Mouse (Mus musculus) monocyte, adult 2 months (primary cell): Measurements from ENCODE around the gene Scd1.

ENCODE experiments used
- DNase-seq, 2 experiments: peaks; one replicate each; pipeline ENCODE4 v3.0.0; 2022; ENCODE audit warnings: low spot score in 2 of 2, low read depth in 1 of 2

Scd1 gene

DNA sequence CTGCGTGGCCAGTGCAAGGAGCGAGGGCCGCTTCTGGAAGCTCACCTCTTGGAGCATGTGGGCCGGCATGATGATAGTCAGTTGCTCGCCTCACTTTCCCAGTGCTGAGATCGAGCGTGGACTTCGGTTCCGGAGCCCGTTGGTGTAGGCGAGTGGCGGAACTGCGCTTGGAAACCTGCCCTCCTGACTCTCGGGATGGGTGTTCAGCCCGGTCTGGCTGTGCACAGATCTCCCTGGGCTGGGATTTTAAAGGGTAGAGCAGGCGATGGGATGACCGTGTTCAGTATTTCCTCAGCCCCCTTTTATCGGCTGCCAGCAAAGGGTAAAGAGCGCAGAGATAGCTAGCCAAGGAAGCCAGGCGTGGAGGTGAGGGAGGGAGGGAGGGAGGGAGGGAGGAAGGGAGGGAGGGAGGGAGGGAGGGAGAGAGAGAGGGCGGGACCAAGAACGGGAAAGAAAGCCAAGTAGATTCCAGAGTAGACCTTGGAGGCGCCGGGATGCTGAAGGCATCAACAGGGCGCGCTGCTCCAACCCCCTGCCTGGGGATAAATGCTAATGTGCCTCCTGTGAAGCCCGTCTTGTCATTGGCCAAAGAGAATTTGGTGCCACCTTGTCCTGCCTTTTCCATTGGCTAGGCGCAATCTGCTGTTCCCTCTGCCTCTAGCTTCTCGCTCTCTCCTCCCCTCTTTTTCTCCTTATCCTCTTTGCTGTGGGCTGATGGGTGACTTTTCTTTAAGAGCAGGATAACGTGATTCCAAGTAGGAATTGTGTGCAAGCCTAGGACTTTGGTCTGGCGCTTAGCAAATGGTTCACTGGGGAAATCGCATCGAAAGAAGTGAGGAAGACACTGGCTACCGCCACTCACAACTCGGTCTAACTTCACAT is at the start of gene Scd1:
Gene Scd1 (minus strand): TSS at position 539 of the 882 bp plus-strand sequence.
- no peak for DNase-seq

DNA sequence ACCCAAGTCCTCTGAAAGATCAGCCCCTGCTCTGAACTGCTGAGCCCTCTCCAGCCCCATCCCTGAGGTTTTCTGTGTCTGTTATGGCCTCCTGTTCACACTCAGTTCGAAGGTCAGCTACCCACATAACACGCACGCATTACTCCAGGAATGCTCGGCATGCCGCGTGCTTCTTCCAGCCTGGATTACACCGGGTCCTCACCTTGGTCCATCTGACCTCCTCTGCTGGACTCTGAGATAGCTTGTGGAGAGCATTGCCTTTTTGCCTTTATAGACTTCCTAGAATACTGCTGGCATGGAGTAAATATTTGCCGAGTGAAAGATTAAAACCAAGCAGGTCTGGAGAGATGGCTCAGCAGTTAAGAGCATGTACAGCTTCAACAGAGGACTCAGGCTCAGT is 47.7 kb upstream of the Scd1 start:
- no peak for DNase-seq

DNA sequence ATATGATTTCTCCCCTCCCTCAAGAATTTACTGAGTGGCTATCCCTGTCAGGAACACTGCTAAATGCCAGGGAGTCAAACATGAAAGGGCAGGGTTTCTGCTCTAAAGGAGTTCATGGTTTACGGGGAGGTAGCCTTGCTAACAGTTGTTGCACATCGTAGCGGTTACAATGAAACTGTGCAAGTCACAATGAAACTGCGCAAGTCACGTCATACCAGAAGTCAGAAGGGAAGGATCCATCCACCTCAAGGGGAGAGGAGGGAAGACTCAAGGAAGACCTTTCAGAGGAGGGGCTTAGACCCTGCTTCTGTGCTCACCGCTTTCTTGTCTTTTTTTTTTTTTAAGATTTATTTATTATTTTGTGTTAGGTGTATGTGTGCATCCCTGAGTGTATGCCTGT is 47.2 kb upstream of the Scd1 start:
- DNase-seq: no peak

DNA sequence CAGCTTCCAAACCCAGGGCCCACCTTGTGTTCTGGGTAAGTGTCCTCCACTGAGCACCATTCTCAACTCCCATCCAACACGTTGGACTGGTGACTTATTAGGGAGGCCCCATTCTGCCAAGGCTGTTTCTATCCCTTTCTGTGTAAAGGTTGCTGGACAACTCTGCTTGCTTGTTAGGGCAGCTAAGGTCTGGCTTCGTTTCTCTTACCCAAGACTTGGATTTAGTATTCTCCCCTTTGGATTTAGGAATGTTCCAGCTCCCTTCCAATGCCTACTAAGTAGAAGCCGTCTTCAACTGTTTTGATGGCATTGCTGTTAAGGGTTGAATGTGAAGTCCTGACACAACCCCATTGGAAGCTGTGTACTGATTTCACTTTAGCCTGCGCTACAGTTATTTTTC is 40.2 kb upstream of the Scd1 start:
- DNase-seq: no peak

GRCm38 (mm10) chr19:44445755-44446154 is 38.1 kb upstream of the Scd1 start:
- no peak for DNase-seq

DNA sequence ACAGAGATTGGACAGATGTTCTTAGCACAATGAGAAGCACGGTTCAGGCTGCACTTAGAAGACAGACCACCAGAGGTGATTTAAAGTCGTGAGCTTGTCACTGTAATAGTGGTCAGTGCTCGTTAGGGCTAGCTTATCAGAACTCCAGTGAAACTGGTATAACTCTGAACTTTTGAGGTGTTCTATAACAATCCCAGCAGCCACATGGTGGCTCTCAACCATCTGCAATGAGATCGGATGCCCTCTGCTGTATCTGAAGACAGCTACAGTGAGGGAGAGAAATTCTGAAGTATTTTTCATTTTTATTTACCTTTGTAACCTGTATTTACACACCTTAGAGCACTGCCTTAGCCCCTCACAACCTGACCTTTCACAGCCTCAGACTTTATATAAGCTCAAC is 31.6 kb upstream of the Scd1 start:
- no peak for DNase-seq

GRCm38 (mm10) chr19:44437975-44438374 is 30.3 kb upstream of the Scd1 start:
- DNase-seq: no peak

DNA sequence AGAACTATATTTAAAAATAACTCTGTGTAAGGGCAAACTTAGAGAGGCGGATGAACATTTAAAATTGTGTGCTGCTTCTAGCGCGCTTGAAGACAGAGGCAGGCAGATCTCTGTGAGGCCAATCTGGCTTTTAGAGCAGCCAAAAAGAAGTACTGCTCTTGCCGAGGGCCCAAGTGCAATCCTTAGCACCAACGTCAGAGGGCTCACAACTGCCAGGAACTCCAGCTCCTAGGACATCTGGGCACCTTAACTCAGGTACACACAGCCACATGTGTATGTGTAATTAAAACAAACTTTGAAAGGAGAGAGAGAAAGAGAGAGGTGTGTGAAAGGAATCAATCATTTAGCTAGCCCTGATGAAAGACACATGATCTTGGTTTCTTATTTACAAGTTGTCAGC is 24.4 kb upstream of the Scd1 start:
- no peak for DNase-seq

DNA sequence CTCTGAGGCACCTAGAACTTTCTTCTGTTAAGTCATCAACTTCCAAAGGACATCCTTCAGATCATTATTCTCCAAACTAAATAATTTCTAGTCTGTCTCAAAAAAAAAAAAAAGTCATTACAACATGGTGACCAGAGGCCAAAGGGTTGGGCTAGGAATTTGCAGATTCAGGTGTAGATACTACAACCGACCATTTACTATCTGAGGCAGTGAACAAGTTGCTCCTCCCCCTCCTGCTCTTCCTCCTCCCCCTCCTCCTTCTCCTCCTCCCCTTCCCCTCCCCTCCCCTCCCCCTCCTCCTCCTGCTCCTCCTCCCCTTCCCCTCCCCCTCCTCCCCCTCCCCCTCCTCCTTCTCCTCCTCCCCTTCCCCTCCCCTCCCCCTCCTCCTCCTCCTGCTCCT is 20.0 kb upstream of the Scd1 start:
- DNase-seq: no peak

DNA sequence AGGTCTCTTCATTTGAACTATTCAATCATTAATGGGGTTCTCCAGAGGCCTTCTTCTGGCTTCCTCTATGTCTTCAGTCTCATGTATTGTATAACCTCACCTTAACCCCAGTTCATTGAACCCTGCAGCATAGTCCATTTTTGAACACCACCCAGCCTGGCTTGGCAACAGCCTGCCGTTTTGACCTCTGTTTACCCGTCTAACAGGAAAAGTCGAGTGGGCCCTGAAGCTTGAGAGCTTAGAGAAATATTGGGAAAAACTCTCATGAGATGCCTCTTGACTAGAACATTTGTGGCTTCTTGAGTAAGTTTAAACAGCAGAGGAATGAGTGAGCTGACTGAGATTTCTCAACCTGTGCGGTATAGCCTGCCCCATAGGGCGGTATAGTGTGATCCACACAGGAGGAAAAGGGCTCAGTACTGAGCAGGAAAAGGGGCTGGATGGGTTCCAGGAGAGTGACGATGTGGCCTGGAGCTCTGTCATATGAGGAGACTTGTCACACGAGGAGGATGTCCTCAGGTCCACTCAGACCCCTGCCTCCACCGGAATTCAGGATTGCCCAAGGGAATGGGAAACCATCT is 14.5 kb upstream of the Scd1 start:
- no peak for DNase-seq

GRCm38 (mm10) chr19:44419530-44419929 is 11.9 kb upstream of the Scd1 start:
- DNase-seq: no peak

GRCm38 (mm10) chr19:44418945-44419344 is 11.3 kb upstream of the Scd1 start:
- peak in 1 of 2 experiments; percentile 45 for DNase-seq

GRCm38 (mm10) chr19:44418544-44418943 is 10.9 kb upstream of the Scd1 start:
- no peak for DNase-seq

DNA sequence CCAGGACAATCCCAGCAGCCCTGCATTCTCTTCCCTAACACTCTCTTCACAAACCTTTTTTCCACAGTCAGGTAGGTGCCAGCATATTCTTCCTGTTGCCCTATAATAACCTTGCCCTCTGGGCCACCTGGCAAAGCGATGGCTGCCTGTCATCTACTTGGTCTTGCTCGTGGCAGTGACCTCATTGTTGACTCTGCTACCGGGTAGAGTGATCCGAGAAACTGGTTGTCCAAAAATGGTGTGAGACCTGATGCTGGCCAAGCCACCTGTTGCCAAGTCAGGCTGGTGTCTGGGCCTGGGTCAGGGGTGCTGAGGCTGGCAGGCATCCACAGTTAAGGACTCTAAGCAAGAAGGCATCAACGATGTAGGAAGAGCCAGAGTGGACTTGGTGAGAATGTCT is 10.4 kb upstream of the Scd1 start:
- no peak for DNase-seq

DNA sequence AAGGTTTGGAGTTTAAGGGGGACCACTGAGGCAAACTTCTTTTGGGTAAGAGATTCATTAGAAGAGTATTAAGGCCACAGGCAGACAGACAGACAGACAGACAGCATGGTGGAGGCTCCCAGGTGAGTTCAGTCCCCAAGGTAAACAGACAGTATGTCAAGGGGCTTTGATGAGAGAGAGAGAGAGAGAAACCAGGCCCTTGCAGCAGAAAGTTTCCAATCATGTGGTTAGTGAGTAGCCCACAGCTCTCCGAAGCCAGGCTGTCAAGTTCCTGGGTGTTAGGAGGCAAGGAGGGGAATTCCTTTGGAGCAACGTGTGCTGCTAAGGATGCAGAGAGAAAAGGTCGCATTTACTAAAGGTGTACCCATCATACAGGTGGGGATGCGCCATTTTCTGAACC is 9.8 kb upstream of the Scd1 start:
- no peak for DNase-seq

DNA sequence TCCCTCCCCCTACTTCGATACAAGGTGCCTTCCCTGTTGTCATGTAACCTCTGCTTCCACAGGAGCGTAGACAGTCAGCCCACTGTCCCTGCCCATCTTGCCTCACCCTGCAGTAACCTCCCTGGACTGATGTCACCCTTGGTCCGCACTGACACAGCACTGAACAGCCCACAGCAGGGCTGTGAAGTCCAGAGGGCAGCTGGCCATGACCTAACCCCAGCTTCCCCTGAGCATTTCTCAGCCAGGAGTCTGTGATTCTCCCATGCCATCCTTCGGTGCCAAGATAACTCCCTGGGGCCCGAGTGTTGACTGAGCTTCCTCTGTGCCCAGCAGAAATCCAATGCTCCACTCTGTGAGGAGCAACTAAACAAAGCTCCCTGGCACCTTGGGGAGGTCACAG is 8.6 kb upstream of the Scd1 start:
- DNase-seq: no peak

- DNase-seq: no peak
Observed at GRCm38 (mm10) chr19:44415464-44415863, 7.8 kb upstream of the Scd1 start.

DNA sequence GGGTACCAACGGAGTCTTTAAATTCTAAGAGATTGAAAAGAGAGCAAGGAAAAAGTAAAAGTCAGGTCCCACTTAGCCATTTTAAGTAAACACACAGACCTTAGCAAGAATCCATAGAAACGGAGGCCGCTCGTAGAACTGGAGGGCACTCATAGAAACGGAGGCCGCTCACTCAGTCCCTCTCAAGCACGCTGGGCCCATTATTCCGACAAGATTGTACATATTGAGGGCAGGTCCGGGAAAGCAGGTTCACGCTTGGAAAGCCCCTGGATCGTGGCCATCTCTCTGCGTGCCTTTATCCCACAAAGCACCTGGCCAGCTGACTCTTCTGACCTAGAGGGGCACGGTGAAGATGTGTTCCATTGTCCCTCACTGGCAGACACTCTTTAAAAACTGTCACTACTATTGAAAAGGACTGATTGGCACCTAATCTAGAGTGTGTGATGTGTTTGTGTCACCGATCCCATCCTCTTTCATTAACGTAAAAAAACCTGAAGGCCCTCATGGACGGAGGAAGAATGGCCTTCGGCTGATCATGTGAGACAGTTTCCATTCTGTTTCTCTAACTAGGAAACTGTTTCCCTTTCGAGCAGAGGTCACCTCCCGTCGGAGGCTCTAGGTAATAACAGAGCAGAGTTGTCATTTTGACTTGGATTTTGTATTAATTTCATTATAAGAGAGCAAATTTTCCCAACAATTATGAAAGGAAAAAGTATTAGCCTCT is 2.8 kb upstream of the Scd1 start:
- no peak for DNase-seq

DNA sequence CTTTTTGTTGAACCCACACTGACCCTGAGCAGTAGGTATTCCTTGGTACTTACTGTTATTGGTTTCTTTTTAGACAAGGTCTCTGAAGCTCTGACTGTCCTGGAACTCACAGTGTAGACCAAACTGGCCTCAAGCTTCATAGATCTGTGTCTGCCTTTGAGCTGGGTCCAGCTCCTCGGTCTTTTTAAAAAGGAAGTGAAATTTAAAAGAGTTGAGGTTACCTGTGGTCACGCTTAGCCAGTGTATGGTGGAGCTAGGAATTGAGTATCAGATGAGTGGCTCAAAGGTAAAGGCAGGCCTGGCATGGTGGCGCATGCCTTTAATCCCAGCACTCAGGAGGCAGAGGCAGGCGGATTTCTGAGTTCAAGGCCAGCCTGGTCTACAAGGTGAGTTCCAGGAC is 916 bp upstream of the Scd1 start:
- no peak for DNase-seq

DNA sequence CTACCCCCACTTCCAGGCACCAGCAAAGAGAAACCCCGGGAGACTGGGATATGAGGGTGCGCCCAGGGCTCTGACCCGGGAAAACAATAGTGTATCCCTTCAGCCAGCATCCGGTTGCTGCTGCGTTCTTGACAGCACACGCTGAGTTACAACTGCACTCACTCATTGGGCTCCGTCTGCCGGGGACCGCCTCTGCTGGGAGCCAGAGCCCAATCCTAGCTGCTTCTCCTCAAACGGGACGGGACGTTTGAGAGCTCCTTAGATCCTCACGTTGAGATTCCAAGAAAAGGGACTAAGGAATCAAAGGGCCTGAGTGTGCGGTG is 505 bp upstream of the Scd1 start:
- DNase-seq: no peak

GRCm38 (mm10) chr19:44403546-44403945 is 4.1 kb downstream of the Scd1 start:
- DNase-seq: no peak

DNA sequence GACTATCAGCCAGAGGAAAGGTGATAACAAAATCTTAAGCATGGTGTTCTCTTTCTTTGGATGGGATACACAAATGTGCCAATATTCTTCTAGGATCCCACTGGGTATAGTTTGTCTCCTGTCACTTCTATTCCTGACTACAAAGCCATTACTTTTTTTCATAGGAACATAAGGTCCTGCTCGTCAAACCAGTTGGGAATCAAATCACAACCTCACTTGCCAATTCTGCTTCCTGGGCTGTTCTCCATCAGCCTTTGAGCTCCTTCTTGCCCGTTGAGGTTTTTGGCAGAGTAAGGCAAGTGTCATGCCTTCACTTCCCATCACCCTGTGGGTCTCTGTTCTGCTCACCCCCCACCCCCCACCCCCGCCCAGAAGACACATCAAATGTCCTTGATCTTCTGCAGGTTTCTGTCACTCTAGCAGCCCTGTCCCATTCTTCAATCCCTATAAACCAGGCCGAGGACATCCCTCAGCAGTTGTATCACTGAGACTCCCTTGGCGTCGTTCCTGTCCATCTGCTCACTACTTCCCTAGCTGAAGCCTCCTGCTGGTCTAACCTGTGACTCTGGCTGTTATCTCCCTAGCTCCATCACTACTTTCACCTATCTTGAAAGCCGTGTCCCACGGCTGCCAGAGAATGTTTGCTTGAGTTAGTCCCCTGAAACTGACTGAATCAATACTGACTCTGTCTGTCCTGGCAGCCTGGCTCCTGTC is 7.0 kb downstream of the Scd1 start:
- no peak for DNase-seq
